Mouse (Mus musculus) stomach, postnatal 0 days (tissue): ENCODE results near the gene Nell1.

Source experiments
- CTCF ChIP-seq: IDR thresholded peaks from 2 replicates; pipeline ENCODE4 v1.5.1; 2016; ENCODE audit warnings: antibody characterized with exemption, low read depth, mild to moderate bottlenecking, moderate library complexity
- EP300 ChIP-seq: optimal IDR thresholded peaks from 2 replicates; pipeline ENCODE3; 2016; ENCODE audit warnings: antibody characterized with exemption

GRCm38 (mm10) chr7:50486884-50487420 is 512.3 kb downstream of the Nell1 start:
- TF ChIP-seq CTCF (no peak), EP300 (no peak)
